Mouse (Mus musculus) heart, postnatal 0 days (tissue): ENCODE measurements around the gene Mb. TPM values are rescaled to one million over a fixed set of nuclear protein-coding genes. Genes with fewer than 3 reads are reported as not detected.

ENCODE experiments used
- ATAC-seq: fragments of 200-750 bp; cut with Nextera tagmentation; 2 replicates; pipeline ENCODE4 v1.8.0; 2017; ENCODE audit warnings: low read depth, moderate number of reproducible peaks, moderate library complexity; ENCODE audit not compliant: insufficient read depth
- DNase-seq: peaks from one replicate; pipeline ENCODE4 v3.0.0-alpha.2; 2016; ENCODE audit warnings: low spot score
- H3K27ac ChIP-seq: fragments of 300-500 bp; sonication (generic); 2 replicates; pipeline ENCODE4 v1.5.1; 2014; ENCODE audit warnings: low read depth, mild to moderate bottlenecking
- H3K27me3 ChIP-seq: fragments of 300-500 bp; sonication (generic); 2 replicates; pipeline ENCODE4 v1.6.1; 2014; ENCODE audit warnings: low read length, mixed read lengths; ENCODE audit not compliant: control insufficient read depth, insufficient read depth
- H3K36me3 ChIP-seq: fragments of 300-500 bp; sonication (generic); replicated peaks from 2 replicates; pipeline ENCODE4 v1.6.1; 2014; ENCODE audit warnings: low read length, mixed read lengths; ENCODE audit not compliant: control insufficient read depth, insufficient read depth
- H3K4me1 ChIP-seq: fragments of 300-500 bp; sonication (generic); 2 replicates; pipeline ENCODE4 v1.6.1; 2014; ENCODE audit warnings: antibody characterized with exemption; ENCODE audit not compliant: control insufficient read depth, insufficient read depth
- H3K4me2 ChIP-seq: fragments of 300-500 bp; sonication (generic); 2 replicates; pipeline ENCODE4 v1.6.1; 2014; ENCODE audit warnings: low read depth, mild to moderate bottlenecking, low read length, moderate library complexity
- H3K4me3 ChIP-seq: fragments of 300-500 bp; sonication (generic); 2 replicates; pipeline ENCODE4 v1.5.1; 2014; ENCODE audit warnings: low read depth, low read length
- H3K9ac ChIP-seq: fragments of 300-500 bp; sonication (generic); replicated peaks from 2 replicates; pipeline ENCODE4 v1.6.1; 2014; ENCODE audit warnings: low read depth, low read length, mixed read lengths
- H3K9me3 ChIP-seq: fragments of 300-500 bp; sonication (generic); replicated peaks from 2 replicates; pipeline ENCODE4 v1.6.1; 2016; ENCODE audit warnings: low read length; ENCODE audit not compliant: control insufficient read depth
- CTCF ChIP-seq: IDR thresholded peaks from 2 replicates; pipeline ENCODE4 v1.5.1; 2016; ENCODE audit warnings: antibody characterized with exemption, control low read depth, low read depth
- EP300 ChIP-seq: IDR thresholded peaks from 2 replicates; pipeline ENCODE4 v1.6.1; 2016; ENCODE audit warnings: antibody characterized with exemption, low read depth
- WGBS: fragments of 180-500 bp; shearing (Covaris S2); extraction: QIAGEN DNeasy Blood & Tissue Kit; methylation state at CpG from one replicate; pipeline ENCODE4 v1.1.7; 2014; 5-methylcytosine and 5-hydroxymethylcytosine counted together
- polyA plus RNA-seq: library from polyadenylated mRNA; unstranded; fragments of >200 nt; fragmentation: Nextera tagmentation; extraction: Ambion mirVana; gene quantifications from 2 replicates; pipeline ENCODE4 v1.2.1, GENCODE M21; 2015
- total RNA-seq: library from RNA; depleted of rRNA; stranded (reverse); fragments of >200 nt; gene quantifications from 2 replicates; pipeline ENCODE4 v1.2.3, GENCODE M21; 2014; ENCODE audit warnings: low replicate concordance

Mb gene
- total and polyA plus RNA-seq, 2 experiments from 2014 or later: 4,151 to 5,889 TPM

DNA sequence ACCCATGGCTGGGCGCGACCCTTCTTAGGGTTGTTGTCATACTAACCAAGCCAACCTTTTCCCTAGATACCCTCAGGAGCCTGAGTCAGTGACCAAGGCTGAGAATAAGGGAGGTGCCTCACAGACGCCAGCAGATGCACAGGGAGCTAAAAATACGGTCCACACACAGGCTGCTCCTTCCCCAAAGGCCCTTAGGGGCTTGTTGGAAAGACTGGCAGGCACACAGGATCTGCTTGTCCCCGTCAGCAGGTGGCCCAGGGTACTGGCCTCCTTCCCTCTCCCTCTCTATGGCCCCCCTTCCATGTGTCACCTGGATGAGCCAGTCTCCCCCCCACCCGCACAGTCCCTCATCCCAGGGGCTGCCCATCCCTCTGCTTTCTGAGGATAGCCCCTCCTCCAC is 22.8 kb downstream of the Mb start:
- Histone ChIP-seq H3K4me1 (peaks cover 25% of the 10 kb centered on the region), H3K4me3 (no peak overlapping the region), H3K27me3 (no peaks in the 10 kb centered on the region), H3K9ac (no peak overlapping the region), H3K36me3 (no peaks in the 10 kb centered on the region), H3K9me3 (no peaks in the 10 kb centered on the region), H3K27ac (peak overlapping the region; percentile 85), H3K4me2 (no peak overlapping the region)
- DNase-seq (peak; percentile 79), ATAC-seq (peak; percentile 65)
- 44% methylated on average over 6 of the region's 6 CpGs for WGBS
- no peak for TF ChIP-seq CTCF
- no peak for TF ChIP-seq EP300

DNA sequence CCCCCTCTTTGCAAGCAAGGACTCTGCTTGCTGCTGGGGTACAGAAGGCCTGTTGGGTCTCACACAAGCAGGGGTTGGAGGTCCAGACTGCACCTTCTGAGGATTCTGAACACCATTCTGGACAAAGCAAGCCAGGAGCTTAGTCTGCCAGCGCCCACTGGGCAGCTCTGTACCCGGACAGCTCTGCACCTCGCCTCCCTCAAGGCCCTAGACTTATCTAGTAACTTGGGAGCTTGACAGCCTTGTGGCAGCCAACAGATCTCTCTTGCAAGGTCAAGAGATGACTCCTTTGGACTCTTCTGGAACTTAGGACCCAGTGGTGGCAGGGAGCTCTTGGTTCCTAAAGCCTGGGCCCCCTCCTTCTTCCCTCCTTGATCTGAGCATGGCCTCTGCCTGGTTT is 23.4 kb downstream of the Mb start:
- ATAC-seq (no peak), DNase-seq (no peak)
- no peak overlapping the region for H3K4me3 ChIP-seq
- no peak overlapping the region for H3K9ac ChIP-seq
- TF ChIP-seq EP300 (no peak), CTCF (no peak)
- WGBS: 52% methylated on average over 3 of the region's 3 CpGs
- H3K9me3 ChIP-seq: no peaks in the 10 kb centered on the region
- peaks cover 25% of the 10 kb centered on the region for H3K4me1 ChIP-seq
- no peak overlapping the region for H3K4me2 ChIP-seq
- peak overlapping the region; percentile 85 for H3K27ac ChIP-seq
- H3K36me3 ChIP-seq: no peaks in the 10 kb centered on the region
- H3K27me3 ChIP-seq: no peaks in the 10 kb centered on the region

DNA sequence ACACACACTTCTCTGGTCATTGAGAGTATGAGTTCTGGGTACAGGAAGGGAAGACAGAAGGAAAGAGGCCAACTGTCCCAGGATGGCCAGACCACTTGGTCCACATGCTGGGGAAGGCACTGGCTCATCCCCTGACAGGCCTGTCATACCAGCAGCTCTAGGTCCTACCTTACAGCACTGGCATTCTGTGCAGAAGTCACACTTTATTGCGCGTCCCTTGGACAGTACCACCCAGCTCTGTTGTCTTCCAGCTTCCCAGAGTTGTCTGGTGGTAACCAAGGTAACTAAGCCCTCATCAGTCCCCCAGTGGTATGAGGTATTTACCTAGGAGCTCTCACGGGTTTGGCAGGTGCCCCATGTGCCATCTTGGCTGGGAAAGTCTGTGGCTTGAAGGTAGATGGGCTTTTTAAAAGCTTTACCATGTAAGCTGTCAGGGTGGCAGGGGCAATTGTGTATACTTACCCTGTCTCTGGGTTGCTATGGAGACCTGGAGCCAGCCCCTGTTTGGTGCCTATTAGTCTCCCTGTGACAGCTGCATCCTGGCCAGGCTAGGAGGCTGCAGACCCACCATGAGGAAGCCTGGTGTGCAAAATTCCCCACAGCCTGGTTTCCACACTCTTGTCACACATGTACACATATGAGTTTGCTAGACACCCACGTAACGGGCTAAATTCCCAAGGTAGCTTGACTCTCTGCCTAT is 24.4 kb downstream of the Mb start:
- no peak for ATAC-seq
- no peak for DNase-seq
- Histone ChIP-seq H3K4me2 (no peak overlapping the region), H3K27ac (peak overlapping the region; percentile 23; the same call in 1 of the 2 replicates), H3K9me3 (no peaks in the 10 kb centered on the region), H3K4me1 (peaks cover 35% of the 10 kb centered on the region), H3K27me3 (no peaks in the 10 kb centered on the region), H3K9ac (no peak overlapping the region), H3K36me3 (no peaks in the 10 kb centered on the region), H3K4me3 (no peak overlapping the region)
- WGBS: 88% methylated on average over 5 of the region's 5 CpGs
- no peak for TF ChIP-seq EP300
- no peak for TF ChIP-seq CTCF

DNA sequence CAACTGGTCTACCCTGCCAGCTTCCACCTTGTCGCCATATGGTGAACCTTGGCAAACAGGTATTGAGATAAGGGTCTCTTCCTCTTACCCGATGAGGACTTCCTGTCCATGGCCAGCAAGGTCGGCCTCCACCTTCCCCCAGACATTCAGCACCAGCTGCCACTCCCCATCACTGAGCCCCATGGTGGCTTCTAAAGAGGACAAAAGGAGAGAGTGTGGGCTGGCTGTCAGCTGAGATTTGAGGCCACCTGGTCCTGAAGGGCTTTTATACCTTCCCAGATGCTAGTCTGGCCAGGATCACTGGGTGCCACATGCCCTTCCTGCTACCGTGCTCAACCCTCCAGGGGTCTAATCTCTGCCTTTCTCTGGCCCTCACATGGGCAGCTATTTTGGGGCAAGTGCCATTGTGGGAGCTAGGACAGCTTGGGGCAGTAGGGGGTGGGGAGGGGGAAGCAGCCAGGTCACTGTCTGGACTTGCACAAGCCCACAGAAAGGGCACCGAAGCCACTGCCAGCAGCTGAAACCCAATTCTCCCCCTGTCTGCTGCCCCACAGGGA is 28.0 kb downstream of the Mb start:
- Histone ChIP-seq H3K27me3 (no peaks in the 10 kb centered on the region), H3K4me1 (peaks cover 46% of the 10 kb centered on the region), H3K9me3 (no peaks in the 10 kb centered on the region), H3K27ac (peak overlapping the region; percentile 95), H3K36me3 (peaks cover 7% of the 10 kb centered on the region; the same call in 1 of the 2 replicates), H3K4me3 (peak overlapping the region; percentile 31), H3K4me2 (peak overlapping the region; percentile 56), H3K9ac (peak overlapping the region; percentile 52)
- ATAC-seq: peak; percentile 70
- DNase-seq: peak; percentile 80
- TF ChIP-seq CTCF (no peak), EP300 (peak; percentile 97)
- 26% methylated on average over 5 of the region's 5 CpGs for WGBS

DNA sequence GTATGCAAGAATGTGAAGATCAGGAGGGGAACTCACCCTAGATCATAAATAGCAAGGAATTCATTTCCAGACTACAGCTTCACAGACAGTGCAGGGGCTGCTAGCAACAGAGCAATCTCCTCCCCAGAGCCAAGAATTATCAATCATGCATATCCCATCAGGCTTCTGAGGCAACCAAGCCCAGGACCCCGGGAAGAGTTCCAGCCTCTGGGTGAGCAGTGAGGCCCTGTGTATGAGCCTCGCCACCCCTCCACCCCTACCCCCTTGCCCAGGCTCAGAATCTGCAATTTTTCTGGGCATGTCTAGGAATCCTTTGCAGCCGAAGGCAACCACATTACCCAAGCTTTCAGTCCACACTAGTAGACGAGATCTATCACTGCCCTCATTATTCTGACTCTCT is 28.6 kb downstream of the Mb start:
- Histone ChIP-seq H3K4me2 (peak overlapping the region; percentile 56), H3K27ac (peak overlapping the region; percentile 95), H3K4me3 (peak overlapping the region; percentile 31), H3K36me3 (peaks cover 13% of the 10 kb centered on the region), H3K9me3 (no peaks in the 10 kb centered on the region), H3K27me3 (no peaks in the 10 kb centered on the region), H3K9ac (peak overlapping the region; percentile 52), H3K4me1 (peaks cover 46% of the 10 kb centered on the region)
- TF ChIP-seq CTCF (no peak), EP300 (no peak)
- ATAC-seq (no peak), DNase-seq (no peak)
- 35% methylated on average over 4 of the region's 4 CpGs for WGBS
